Mouse (Mus musculus): ENCODE results near the gene Sprn.

- TF ChIP-seq POLR2A (IDR thresholded peaks at IDR 0.05; ENCODE audit: control insufficient read depth, extremely low read depth, insufficient read depth, low read length, poor library complexity) (no peak), CTCF (IDR thresholded peaks at IDR 0.05; ENCODE audit: borderline replicate concordance, control insufficient read depth, extremely low read depth, insufficient read depth, low read length, poor library complexity) (no peak)
Measured at GRCm38 (mm10) chr7:140179176-140179575, 24.5 kb upstream of the Sprn start.

All from thymus, adult 2 months (tissue).